Mouse (Mus musculus) kidney, postnatal 14 days (tissue): ENCODE data around the gene Sh2d6.

Source experiments
- DNase-seq: peaks from one replicate; pipeline ENCODE4 v3.0.0; 2022; ENCODE audit warnings: mixed read lengths

Sh2d6 gene

GRCm38 (mm10) chr6:72521607-72522006 lies at the start of gene Sh2d6:
TSS of gene Sh2d6 (minus strand) at chr6:72521707.
- DNase-seq: no peak

GRCm38 (mm10) chr6:72570644-72571397 lies 49.3 kb upstream of the Sh2d6 start:
- DNase-seq: no peak

- DNase-seq: no peak
These were observed 47.2 kb upstream of the Sh2d6 start for GRCm38 (mm10) chr6:72568736-72569135.

- peak; percentile 62 for DNase-seq
These were observed 46.0 kb upstream of the Sh2d6 start for GRCm38 (mm10) chr6:72567508-72567907.

- peak; percentile 92 for DNase-seq
These were observed 44.5 kb upstream of the Sh2d6 start for GRCm38 (mm10) chr6:72566044-72566443.

- no peak for DNase-seq
These were observed 44.0 kb upstream of the Sh2d6 start for GRCm38 (mm10) chr6:72565506-72565905.

- peak; percentile 60 for DNase-seq
These were observed 41.4 kb upstream of the Sh2d6 start for GRCm38 (mm10) chr6:72562894-72563293.

GRCm38 (mm10) chr6:72562486-72562885 lies 41.0 kb upstream of the Sh2d6 start:
- DNase-seq: no peak

GRCm38 (mm10) chr6:72560801-72561200 lies 39.3 kb upstream of the Sh2d6 start:
- no peak for DNase-seq

GRCm38 (mm10) chr6:72553079-72553412 lies 31.5 kb upstream of the Sh2d6 start:
- DNase-seq: no peak

GRCm38 (mm10) chr6:72552171-72553078 lies 30.9 kb upstream of the Sh2d6 start:
- peak; percentile 83 for DNase-seq

- no peak for DNase-seq
These were observed 29.1 kb upstream of the Sh2d6 start for GRCm38 (mm10) chr6:72550503-72551100.

GRCm38 (mm10) chr6:72550025-72550424 lies 28.5 kb upstream of the Sh2d6 start:
- no peak for DNase-seq

- DNase-seq: no peak
These were observed 27.6 kb upstream of the Sh2d6 start for GRCm38 (mm10) chr6:72549041-72549580.

GRCm38 (mm10) chr6:72547862-72548261 lies 26.4 kb upstream of the Sh2d6 start:
- DNase-seq: no peak

GRCm38 (mm10) chr6:72547121-72547520 lies 25.6 kb upstream of the Sh2d6 start:
- DNase-seq: no peak

GRCm38 (mm10) chr6:72545377-72545776 lies 23.9 kb upstream of the Sh2d6 start:
- no peak for DNase-seq

GRCm38 (mm10) chr6:72544283-72544987 lies 22.9 kb upstream of the Sh2d6 start, which contains the start of gene Capg:
TSS of gene Capg (plus strand) at chr6:72544391.
- peak; percentile 78 for DNase-seq

- peak; percentile 55 for DNase-seq
These were observed 21.9 kb upstream of the Sh2d6 start for GRCm38 (mm10) chr6:72543265-72543850.

- DNase-seq: peak; percentile 91
These were observed 17.1 kb upstream of the Sh2d6 start for GRCm38 (mm10) chr6:72538562-72539031.

GRCm38 (mm10) chr6:72537998-72538500 lies 16.5 kb upstream of the Sh2d6 start:
- no peak for DNase-seq

- peak; percentile 87 for DNase-seq
These were observed 13.7 kb upstream of the Sh2d6 start for GRCm38 (mm10) chr6:72535165-72535564.
